Mouse (Mus musculus) testis, adult 2 months (tissue): Measurements from ENCODE around the gene Gja3. TPM values are rescaled to one million over a fixed set of nuclear protein-coding genes. Genes with fewer than 3 reads are reported as not detected.
"Not testable (repeated sequence)": the region's sequence is repeated elsewhere in the genome, so short reads cannot be mapped to it uniquely, and the experiment has no call there.

Source experiments
- H3K27ac ChIP-seq: fragments of 200-500 bp; 2 replicates; pipeline ENCODE4 v1.5.1; 2012; ENCODE audit warnings: low read depth, low read length; ENCODE audit not compliant: control insufficient read depth, insufficient read depth
- H3K27me3 ChIP-seq: fragments of 200-500 bp; 2 replicates; pipeline ENCODE4 v1.6.1; 2012; ENCODE audit warnings: mild to moderate bottlenecking, low read length, moderate library complexity; ENCODE audit not compliant: control insufficient read depth, insufficient read depth
- H3K36me3 ChIP-seq: fragments of 200-500 bp; 2 replicates; pipeline ENCODE4 v1.6.1; 2012; ENCODE audit warnings: mild to moderate bottlenecking, low read length; ENCODE audit not compliant: control insufficient read depth, insufficient read depth
- H3K4me1 ChIP-seq: fragments of 200-500 bp; 2 replicates; pipeline ENCODE4 v1.6.1; 2012; ENCODE audit warnings: low read length; ENCODE audit not compliant: control insufficient read depth, insufficient read depth
- H3K4me3 ChIP-seq: fragments of 200-500 bp; 2 replicates; pipeline ENCODE4 v1.5.1; 2012; ENCODE audit warnings: low read depth, mild to moderate bottlenecking, low read length, moderate library complexity, mixed read lengths; ENCODE audit not compliant: control insufficient read depth
- CTCF ChIP-seq: fragments of 200-500 bp; IDR thresholded peaks from 2 replicates; pipeline ENCODE4 v1.5.1; 2012; ENCODE audit warnings: low read depth, mild to moderate bottlenecking, inconsistent platforms, low read length, moderate library complexity; ENCODE audit not compliant: control insufficient read depth, insufficient read depth, insufficient replicate concordance
- POLR2A ChIP-seq: fragments of 200-500 bp; IDR thresholded peaks from 2 replicates; pipeline ENCODE4 v1.6.1; 2012; ENCODE audit warnings: low read depth, mild to moderate bottlenecking, inconsistent platforms, low read length, moderate library complexity; ENCODE audit not compliant: control insufficient read depth
- polyA plus RNA-seq: library from polyadenylated mRNA; depleted of rRNA; stranded (reverse); fragments of >200 nt; gene quantifications from 2 replicates; pipeline ENCODE4 v1.2.3, GENCODE M21; 2012

Gene Gja3
- polyA plus RNA-seq, 1 experiment, result 0.23 TPM

DNA sequence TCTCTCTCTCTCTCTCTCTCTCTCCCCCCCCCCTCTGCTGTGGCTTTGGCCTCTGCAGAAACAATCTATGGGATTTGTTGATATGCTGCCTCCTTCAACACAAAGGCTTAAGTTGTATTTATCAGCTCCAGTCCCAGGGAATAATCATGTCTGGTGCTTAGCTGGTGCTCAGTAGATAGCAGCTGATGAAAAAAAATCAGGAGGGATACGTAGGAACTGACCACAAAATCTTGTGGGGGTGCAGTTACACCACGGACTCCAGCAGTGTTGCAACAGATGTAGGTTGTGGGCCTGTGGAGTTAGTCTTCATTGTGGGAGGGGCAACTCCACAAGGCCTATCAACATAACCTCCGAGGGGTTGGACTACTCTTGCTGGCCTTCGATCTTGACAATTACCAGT is 38.0 kb upstream of the Gja3 start:
- no peaks in the 10 kb centered on the region for H3K4me1 ChIP-seq
- no peaks in the 10 kb centered on the region for H3K36me3 ChIP-seq
- no peak overlapping the region for H3K4me3 ChIP-seq
- TF ChIP-seq POLR2A (no peak), CTCF (no peak)
- no peak overlapping the region for H3K27ac ChIP-seq
- H3K27me3 ChIP-seq, result no peaks in the 10 kb centered on the region

DNA sequence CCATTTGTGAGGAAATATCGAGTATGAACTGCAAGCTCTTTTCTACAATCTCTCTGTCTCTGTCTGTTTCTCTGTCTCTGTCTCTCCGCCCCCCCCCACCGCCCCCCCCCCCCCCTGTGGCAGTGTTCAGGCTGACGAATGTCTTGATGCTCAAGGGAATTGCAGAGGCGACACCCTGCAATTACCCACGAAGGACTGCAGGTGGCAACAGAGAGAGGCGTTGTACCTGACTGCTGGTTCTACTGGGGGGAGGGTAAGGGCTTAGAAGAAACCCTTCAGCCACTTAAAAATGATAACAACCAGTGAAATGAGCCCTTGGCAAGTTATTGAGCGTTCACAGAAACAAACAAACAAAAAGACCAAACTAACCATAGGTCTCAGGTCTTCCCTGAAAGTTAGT is 35.1 kb upstream of the Gja3 start:
- TF ChIP-seq CTCF (peak; percentile 88; the same call in 1 of the 2 replicates), POLR2A (no peak)
- no peak overlapping the region for H3K27ac ChIP-seq
- H3K4me3 ChIP-seq, result no peak overlapping the region
- no peaks in the 10 kb centered on the region for H3K27me3 ChIP-seq
- no peaks in the 10 kb centered on the region for H3K36me3 ChIP-seq
- H3K4me1 ChIP-seq, result peaks cover 2% of the 10 kb centered on the region; the same call in 1 of the 2 replicates

DNA sequence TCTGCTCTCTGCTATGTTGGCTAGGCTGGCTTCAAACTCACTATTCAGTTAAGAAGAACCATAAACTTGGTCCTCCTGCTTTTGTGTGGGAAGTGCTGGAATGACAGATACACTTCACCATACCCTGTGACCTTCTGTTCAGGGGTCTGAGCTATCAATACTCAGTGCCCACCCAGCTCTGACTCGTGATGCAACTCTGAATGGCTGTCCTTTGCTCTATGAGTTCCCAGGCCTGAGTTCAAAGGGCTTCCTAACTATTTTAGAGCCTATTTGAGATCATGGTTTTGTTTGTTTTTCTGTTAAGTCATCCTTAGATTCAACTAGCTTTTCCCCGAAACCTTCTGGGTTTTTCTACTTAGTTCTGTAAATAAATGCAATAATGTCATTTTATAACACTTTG is 32.1 kb upstream of the Gja3 start:
- Histone ChIP-seq H3K4me3 (no peak overlapping the region), H3K4me1 (peaks cover 2% of the 10 kb centered on the region; the same call in 1 of the 2 replicates), H3K27me3 (no peaks in the 10 kb centered on the region), H3K36me3 (no peaks in the 10 kb centered on the region), H3K27ac (no peak overlapping the region)
- no peak for TF ChIP-seq POLR2A
- TF ChIP-seq CTCF, result no peak

DNA sequence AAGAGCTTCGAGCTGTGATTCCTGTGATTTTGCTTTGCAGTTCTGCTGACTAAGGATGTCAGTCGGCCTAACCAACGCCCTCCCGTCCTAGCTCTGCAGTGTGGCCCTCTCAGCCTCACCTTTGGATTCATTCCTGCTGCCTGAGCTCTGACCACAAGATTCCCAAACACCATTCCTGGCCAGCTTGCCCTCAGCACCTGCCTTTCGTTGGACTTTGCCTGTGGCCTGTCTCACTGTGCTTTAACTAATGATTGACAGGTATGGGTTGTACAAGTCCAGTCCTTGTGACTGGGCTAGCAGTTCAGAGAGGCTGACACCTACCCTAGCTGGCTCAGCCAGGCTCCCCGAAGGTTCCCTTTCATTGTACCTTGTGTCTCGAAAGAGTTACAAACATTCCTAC is 31.2 kb upstream of the Gja3 start:
- TF ChIP-seq POLR2A (no peak), CTCF (no peak)
- H3K4me1 ChIP-seq, result peaks cover 5% of the 10 kb centered on the region; the same call in 1 of the 2 replicates
- H3K36me3 ChIP-seq, result no peaks in the 10 kb centered on the region

DNA sequence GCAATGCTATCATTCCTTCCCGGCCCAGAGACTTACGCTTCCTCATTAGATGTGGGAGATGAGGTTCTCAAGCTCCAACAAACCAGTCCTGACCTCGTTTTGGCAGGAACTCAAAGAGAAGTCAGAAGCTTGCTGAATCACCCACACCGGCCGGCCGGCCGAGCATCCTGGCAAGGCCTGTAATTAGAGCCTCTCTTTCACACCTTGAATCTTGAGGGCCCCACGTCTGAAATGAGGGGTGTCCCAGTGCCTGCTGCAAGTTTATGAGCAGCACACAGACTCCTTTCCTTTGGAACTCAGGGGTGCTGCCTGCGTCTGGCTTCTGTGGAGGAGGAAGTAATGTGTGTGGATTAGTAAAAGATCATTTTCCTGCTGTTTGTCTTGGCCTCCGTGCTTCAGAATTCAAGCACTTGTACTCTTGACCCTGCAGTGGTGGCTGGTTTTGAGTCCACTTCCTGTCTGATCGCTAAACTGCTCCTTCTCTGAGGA is 26.3 kb upstream of the Gja3 start:
- TF ChIP-seq POLR2A (no peak), CTCF (no peak)
- Histone ChIP-seq H3K27me3 (no peaks in the 10 kb centered on the region), H3K4me3 (no peak overlapping the region), H3K27ac (no peak overlapping the region), H3K36me3 (no peaks in the 10 kb centered on the region), H3K4me1 (peaks cover 7% of the 10 kb centered on the region; the same call in 1 of the 2 replicates)

More for the DNA sequence above, 31.2 kb upstream of the Gja3 start:
- Histone ChIP-seq H3K27ac (no peak overlapping the region), H3K27me3 (no peaks in the 10 kb centered on the region), H3K4me3 (no peak overlapping the region)

DNA sequence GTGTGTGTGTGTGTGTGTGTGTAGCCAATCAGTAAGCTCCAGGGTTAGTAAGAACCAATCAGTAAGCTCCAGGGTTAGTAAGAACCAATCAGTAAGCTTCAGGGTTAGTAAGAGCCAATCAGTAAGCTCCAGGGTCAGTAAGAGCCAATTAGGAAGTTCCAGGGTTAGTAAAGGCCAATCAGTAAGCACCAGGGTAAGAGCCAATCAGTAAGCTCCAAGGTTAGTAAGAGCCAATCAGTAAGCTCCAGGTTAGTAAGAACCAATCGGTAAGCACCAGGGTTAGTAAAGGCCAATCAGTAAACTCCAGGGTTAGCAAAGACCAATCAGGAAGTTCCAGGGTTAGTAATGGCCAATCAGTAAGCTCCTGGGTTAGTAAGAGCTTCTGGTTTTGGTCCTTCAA is 25.0 kb upstream of the Gja3 start:
- Histone ChIP-seq H3K27ac (no peak overlapping the region), H3K27me3 (no peaks in the 10 kb centered on the region), H3K4me1 (peaks cover 5% of the 10 kb centered on the region; the same call in 1 of the 2 replicates), H3K36me3 (no peaks in the 10 kb centered on the region), H3K4me3 (no peak overlapping the region)
- TF ChIP-seq POLR2A (no peak), CTCF (no peak)

DNA sequence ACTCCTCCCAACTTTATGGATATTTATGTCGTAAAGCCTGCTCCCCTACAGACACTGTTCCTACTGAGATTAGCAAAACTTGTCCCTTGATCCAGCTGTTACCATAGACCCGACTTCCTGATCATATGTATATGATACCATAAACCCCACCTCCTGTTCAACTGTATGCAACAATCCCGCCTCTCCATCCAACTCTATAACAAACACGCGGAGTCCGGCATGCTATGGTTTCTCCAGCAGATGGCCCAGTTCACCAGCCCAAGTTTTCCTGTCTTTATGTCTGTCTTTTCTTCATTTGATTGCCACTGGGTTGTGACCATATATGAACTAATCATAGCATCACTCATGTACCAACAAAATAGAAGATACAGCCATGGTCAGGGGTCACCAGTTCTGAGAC is 17.6 kb upstream of the Gja3 start:
- Histone ChIP-seq H3K36me3 (no peaks in the 10 kb centered on the region), H3K27ac (no peak overlapping the region), H3K4me3 (no peak overlapping the region), H3K27me3 (no peaks in the 10 kb centered on the region), H3K4me1 (no peaks in the 10 kb centered on the region)
- TF ChIP-seq CTCF (no peak), POLR2A (no peak)

DNA sequence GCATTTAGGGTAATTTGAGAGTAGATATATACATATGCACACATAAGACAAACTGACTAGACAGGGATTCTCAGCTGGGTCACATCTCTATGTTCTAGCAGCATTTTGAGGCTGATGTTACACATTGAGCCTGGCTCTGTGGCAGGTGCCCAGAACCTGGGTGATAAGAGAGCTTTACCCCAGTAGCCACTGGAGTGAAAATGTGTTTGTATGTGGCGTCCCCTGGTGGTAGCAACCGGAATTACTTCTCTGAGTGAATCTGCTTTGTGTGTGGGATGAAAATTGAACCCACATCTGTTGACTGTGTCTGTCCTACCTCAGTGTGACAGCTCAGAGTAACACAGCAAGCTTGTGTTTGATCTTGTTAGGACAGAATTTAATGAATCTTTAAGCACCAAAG is 12.0 kb upstream of the Gja3 start:
- not testable (repeated sequence) for H3K36me3 ChIP-seq, H3K27me3 ChIP-seq, H3K27ac ChIP-seq, H3K4me1 ChIP-seq, H3K4me3 ChIP-seq
- TF ChIP-seq CTCF, result peak; percentile 42; the same call in 1 of the 2 replicates
